Mouse (Mus musculus): ENCODE results near the gene Ilk. TPM values are rescaled to one million over a fixed set of nuclear protein-coding genes. Genes with fewer than 3 reads are reported as not detected.

The Ilk gene
- 417 and 433 TPM in 2 replicates for polyA plus RNA-seq (2015; fragmentation: Nextera tagmentation; extraction: Ambion mirVana)

DNA sequence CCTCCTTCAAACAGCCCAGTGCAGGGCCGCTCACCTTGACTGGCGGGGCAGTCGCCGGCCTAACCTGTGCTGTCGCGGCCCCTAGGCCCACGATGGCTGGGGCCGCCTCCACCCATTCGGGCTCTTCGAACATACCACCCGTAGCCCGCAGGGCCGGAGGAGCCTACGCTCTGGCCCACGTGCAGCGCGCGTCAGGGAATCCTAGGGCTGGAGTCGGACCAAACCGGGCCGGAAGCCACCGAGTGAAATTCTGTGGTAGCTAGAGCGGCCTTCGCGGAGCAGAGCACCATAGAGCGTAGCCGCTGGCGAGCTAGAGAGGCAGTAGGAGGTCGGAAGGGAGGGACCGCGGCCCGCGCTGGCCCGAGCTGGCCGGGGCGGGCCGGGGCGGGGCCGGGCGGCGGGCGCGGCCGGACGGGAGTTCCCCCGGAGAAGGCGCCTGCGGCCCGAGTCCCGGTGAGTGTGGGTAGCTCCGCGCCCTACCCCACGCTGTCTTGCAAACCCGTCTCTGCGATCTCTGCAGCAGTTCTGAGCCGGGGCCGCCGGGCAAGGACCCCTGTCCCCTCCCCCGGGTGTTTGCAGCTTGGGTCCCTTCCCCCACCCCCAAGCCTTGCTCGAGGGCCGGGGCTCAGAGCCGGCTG is at the start of gene Ilk:
Ilk (plus strand) TSS at position 329 of the 638 bp plus-strand sequence.
- Histone ChIP-seq H3K4me2 (ENCODE audit: low read depth, low read length) (peak within 1 kb of the TSS; percentile 73), H3K9me3 (replicated peaks; ENCODE audit: control insufficient read depth, low read length) (no peaks in the 10 kb centered on the region), H3K4me1 (ENCODE audit: control insufficient read depth, insufficient read depth, low read length) (peaks cover 24% of the 10 kb centered on the region), H3K4me3 (replicated peaks; ENCODE audit: low read length) (peak within 1 kb of the TSS; percentile 93), H3K27ac (ENCODE audit: low read length) (peak within 1 kb of the TSS; percentile 95), H3K9ac (ENCODE audit: low read length) (peak within 1 kb of the TSS; percentile 95), H3K27me3 (ENCODE audit: control insufficient read depth, insufficient read depth, low read length) (no peaks in the 10 kb centered on the region), H3K36me3 (ENCODE audit: control insufficient read depth, insufficient read depth, low read length) (peaks cover 34% of the 10 kb centered on the region)
- WGBS, result under 1% methylated on average over 62 of the region's 62 CpGs
- ATAC-seq (ENCODE audit: insufficient read depth, low FRiP score), result peak; percentile 98

DNA sequence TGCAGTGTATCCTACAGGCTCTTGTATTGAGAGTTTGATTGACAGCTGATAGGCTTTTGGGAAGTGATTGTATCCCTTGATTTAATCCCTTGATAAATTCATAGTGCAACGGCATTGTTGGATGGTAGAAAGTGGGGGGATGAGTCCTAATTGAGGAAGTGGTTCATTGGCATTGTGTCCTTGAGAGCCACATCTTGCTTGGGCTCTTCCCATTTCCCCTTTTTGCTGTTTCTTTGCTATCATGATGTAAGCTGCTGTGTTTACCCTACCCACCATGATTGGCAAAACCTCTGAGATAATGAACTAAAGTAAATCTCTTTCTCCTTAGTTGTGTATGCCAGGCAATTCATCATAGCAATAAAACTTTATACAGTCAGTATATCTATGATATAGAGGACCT is 45.5 kb upstream of the Ilk start:
- Histone ChIP-seq H3K27ac (ENCODE audit: low read length) (no peak overlapping the region), H3K9ac (ENCODE audit: low read length) (no peak overlapping the region), H3K4me3 (replicated peaks; ENCODE audit: low read length) (no peak overlapping the region), H3K4me2 (ENCODE audit: low read depth, low read length) (no peak overlapping the region), H3K36me3 (ENCODE audit: control insufficient read depth, insufficient read depth, low read length) (no peaks in the 10 kb centered on the region), H3K27me3 (ENCODE audit: control insufficient read depth, insufficient read depth, low read length) (no peaks in the 10 kb centered on the region), H3K4me1 (ENCODE audit: control insufficient read depth, insufficient read depth, low read length) (no peaks in the 10 kb centered on the region), H3K9me3 (replicated peaks; ENCODE audit: control insufficient read depth, low read length) (no peaks in the 10 kb centered on the region)
- ATAC-seq (ENCODE audit: insufficient read depth, low FRiP score), result no peak
- WGBS, result 57% methylated on average over 1 of the region's 1 CpGs

DNA sequence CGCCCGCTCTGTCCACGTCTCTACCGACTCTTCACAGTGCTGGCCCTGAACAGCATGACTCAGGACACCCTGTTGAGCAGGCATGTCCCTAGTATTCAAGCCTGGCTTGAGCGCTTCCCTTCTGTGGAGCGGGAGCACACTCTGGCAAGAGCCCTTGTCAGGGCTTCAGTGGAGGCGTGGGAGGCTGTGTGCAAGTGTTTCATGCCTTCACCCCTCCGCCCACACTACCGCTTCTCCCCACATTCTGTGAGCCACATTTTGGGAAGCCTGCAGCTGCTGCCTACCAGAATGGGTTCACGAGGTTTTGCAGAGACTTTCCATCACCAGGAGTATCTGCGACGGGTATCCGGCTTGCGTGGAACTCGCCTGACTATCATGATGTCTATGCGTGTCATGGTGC is 33.2 kb upstream of the Ilk start:
- Histone ChIP-seq H3K36me3 (ENCODE audit: control insufficient read depth, insufficient read depth, low read length) (no peaks in the 10 kb centered on the region), H3K27me3 (ENCODE audit: control insufficient read depth, insufficient read depth, low read length) (no peaks in the 10 kb centered on the region), H3K9ac (ENCODE audit: low read length) (no peak overlapping the region), H3K4me3 (replicated peaks; ENCODE audit: low read length) (no peak overlapping the region), H3K4me2 (ENCODE audit: low read depth, low read length) (no peak overlapping the region), H3K27ac (ENCODE audit: low read length) (no peak overlapping the region), H3K9me3 (replicated peaks; ENCODE audit: control insufficient read depth, low read length) (no peaks in the 10 kb centered on the region), H3K4me1 (ENCODE audit: control insufficient read depth, insufficient read depth, low read length) (no peaks in the 10 kb centered on the region)
- 82% methylated on average over 16 of the region's 16 CpGs for WGBS
- no peak for ATAC-seq (ENCODE audit: insufficient read depth, low FRiP score)

DNA sequence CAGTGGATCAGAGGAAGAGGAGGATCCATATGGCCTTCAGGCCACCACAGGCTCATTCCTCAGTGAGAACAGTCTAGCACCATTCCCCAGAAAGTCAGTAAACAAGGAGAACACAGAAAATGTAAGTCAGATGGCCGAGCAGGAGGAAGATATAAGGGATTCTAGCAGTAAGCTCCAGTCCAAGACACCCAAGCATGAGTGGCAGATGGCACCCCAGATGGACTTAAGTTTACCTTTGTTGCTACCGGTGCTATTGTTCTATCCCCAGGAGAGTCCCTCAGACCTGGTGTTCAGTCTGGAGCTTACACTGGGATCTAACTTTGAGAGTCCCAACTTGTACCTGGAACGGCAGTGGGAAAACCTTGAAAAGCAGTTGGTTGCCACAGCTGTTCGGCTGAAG is 32.6 kb upstream of the Ilk start:
- Histone ChIP-seq H3K4me3 (replicated peaks; ENCODE audit: low read length) (no peak overlapping the region), H3K4me2 (ENCODE audit: low read depth, low read length) (no peak overlapping the region), H3K4me1 (ENCODE audit: control insufficient read depth, insufficient read depth, low read length) (no peaks in the 10 kb centered on the region), H3K36me3 (ENCODE audit: control insufficient read depth, insufficient read depth, low read length) (no peaks in the 10 kb centered on the region), H3K27ac (ENCODE audit: low read length) (no peak overlapping the region), H3K9ac (ENCODE audit: low read length) (no peak overlapping the region), H3K27me3 (ENCODE audit: control insufficient read depth, insufficient read depth, low read length) (no peaks in the 10 kb centered on the region), H3K9me3 (replicated peaks; ENCODE audit: control insufficient read depth, low read length) (no peaks in the 10 kb centered on the region)
- WGBS, result 86% methylated on average over 4 of the region's 4 CpGs
- no peak for ATAC-seq (ENCODE audit: insufficient read depth, low FRiP score)

DNA sequence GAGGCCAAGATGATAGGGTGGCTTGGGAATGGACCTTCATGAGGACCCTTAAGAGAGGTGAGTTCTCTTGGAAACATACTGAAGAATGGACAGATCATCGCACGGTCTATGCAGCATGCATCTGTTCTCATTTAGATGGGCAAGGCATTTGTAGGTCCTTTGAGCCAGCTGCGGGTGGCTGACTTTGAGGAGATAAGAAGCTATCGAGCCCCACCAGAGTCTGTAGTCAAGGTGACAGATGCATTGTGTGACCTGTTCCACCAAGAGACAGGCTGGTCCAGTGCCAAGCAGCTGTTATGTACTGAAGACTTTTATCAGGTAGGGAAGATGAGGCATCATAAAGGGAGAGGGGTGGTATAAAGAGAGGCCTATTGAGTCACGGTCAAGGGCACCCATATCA is 27.7 kb upstream of the Ilk start:
- no peak overlapping the region for H3K4me2 ChIP-seq (ENCODE audit: low read depth, low read length)
- no peaks in the 10 kb centered on the region for H3K9me3 ChIP-seq (replicated peaks; ENCODE audit: control insufficient read depth, low read length)
- H3K27me3 ChIP-seq (ENCODE audit: control insufficient read depth, insufficient read depth, low read length), result no peaks in the 10 kb centered on the region
- H3K36me3 ChIP-seq (ENCODE audit: control insufficient read depth, insufficient read depth, low read length), result no peaks in the 10 kb centered on the region
- H3K9ac ChIP-seq (ENCODE audit: low read length), result no peak overlapping the region
- no peaks in the 10 kb centered on the region for H3K4me1 ChIP-seq (ENCODE audit: control insufficient read depth, insufficient read depth, low read length)
- WGBS, result 90% methylated on average over 5 of the region's 5 CpGs
- no peak overlapping the region for H3K4me3 ChIP-seq (replicated peaks; ENCODE audit: low read length)
- no peak for ATAC-seq (ENCODE audit: insufficient read depth, low FRiP score)
- no peak overlapping the region for H3K27ac ChIP-seq (ENCODE audit: low read length)

DNA sequence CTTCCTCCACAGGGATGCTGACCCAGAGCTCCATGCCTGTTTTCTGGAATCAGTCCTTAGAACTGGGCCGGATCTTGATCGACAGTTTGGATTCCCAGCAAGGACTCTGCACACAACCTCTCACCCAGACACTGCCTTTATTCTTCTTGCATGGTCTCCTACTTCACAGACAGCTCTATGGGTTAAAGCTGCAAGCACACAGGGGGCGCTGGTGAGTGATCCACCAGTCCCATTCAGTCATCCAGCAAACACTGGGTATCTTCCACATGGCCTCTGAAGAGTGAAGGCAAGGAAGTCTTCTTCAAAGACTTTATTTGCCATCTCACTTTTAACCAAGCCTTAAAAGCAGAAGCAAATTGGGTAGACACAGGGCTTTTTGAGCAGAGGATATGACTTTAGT is 21.0 kb upstream of the Ilk start:
- H3K36me3 ChIP-seq (ENCODE audit: control insufficient read depth, insufficient read depth, low read length), result no peaks in the 10 kb centered on the region

DNA sequence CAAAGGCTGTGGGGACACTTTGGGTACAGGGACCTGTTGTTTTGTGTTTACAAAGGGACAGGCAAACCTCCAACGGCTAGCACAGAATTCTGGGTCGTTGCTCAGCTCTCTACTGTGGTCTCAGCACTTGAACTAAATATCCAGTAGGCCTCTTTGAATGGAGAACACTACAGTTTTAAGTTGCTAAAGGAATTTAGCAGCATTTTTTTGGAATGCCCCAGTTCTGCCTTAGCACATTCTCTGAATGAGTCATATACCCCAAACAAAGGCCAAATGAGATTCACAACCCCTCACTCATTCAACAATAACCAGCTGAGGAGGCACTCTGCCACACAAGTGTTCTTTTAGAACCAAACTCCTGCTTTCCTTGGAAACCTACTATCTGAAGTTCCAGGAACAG is 14.5 kb upstream of the Ilk start:
- H3K27ac ChIP-seq (ENCODE audit: low read length), result no peak overlapping the region
- H3K36me3 ChIP-seq (ENCODE audit: control insufficient read depth, insufficient read depth, low read length), result no peaks in the 10 kb centered on the region
- no peak overlapping the region for H3K4me3 ChIP-seq (replicated peaks; ENCODE audit: low read length)
- H3K9ac ChIP-seq (ENCODE audit: low read length), result no peak overlapping the region
- no peak for ATAC-seq (ENCODE audit: insufficient read depth, low FRiP score)
- no peak overlapping the region for H3K4me2 ChIP-seq (ENCODE audit: low read depth, low read length)
- H3K4me1 ChIP-seq (ENCODE audit: control insufficient read depth, insufficient read depth, low read length), result no peaks in the 10 kb centered on the region
- 73% methylated on average over 2 of the region's 2 CpGs for whole genome bisulfite sequencing
- H3K9me3 ChIP-seq (replicated peaks; ENCODE audit: control insufficient read depth, low read length), result no peaks in the 10 kb centered on the region
- no peaks in the 10 kb centered on the region for H3K27me3 ChIP-seq (ENCODE audit: control insufficient read depth, insufficient read depth, low read length)

More for the DNA sequence above, 21.0 kb upstream of the Ilk start:
- ATAC-seq (ENCODE audit: insufficient read depth, low FRiP score), result no peak
- Histone ChIP-seq H3K27me3 (ENCODE audit: control insufficient read depth, insufficient read depth, low read length) (no peaks in the 10 kb centered on the region), H3K4me2 (ENCODE audit: low read depth, low read length) (no peak overlapping the region), H3K4me3 (replicated peaks; ENCODE audit: low read length) (no peak overlapping the region), H3K9ac (ENCODE audit: low read length) (no peak overlapping the region), H3K27ac (ENCODE audit: low read length) (no peak overlapping the region), H3K4me1 (ENCODE audit: control insufficient read depth, insufficient read depth, low read length) (no peaks in the 10 kb centered on the region), H3K9me3 (replicated peaks; ENCODE audit: control insufficient read depth, low read length) (no peaks in the 10 kb centered on the region)
- WGBS, result 61% methylated on average over 3 of the region's 3 CpGs

DNA sequence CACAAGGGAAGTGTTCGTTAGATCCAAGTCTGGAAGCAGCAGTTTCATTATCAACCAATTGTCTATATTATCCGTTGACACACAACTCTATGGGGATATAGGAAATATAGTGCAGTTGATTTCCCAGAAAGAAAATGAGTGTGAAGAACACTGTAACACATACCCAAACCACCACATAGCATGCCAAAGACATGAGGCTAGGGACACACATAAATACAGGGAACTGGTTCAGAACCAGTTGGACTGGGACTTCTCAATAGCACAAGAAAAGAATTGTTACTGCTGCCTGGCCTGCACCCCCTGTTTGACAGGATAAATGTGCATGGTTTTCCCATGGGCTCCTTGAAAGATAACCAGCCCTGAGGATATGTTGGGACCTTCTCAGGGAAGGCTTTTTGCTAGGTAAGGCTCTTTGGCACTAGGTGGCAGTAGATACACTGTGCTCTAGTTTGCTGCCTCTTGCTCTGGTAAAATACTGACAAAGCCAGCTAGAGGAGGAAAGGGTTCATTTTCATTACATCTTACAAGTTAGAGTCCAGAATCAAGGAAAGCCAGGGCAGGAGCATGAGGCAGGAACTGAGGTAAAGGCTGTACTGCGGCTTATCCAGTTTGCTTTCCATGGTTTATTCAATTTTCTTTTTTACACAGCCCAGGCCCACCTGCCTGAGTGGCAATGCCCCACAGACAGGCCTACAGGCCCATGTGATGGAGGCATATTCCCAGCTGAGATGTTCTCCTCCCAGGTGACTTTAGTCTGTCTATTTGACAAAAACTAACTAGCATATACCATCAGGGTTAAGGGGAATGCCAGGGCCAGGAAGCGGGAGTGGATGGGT is 10.0 kb upstream of the Ilk start:
- Histone ChIP-seq H3K4me2 (ENCODE audit: low read depth, low read length) (no peak overlapping the region), H3K27ac (ENCODE audit: low read length) (no peak overlapping the region), H3K9me3 (replicated peaks; ENCODE audit: control insufficient read depth, low read length) (no peaks in the 10 kb centered on the region), H3K36me3 (ENCODE audit: control insufficient read depth, insufficient read depth, low read length) (0 out of 2 replicates have a peak, but pooled peaks cover under 1% of the 10 kb centered on the region), H3K27me3 (ENCODE audit: control insufficient read depth, insufficient read depth, low read length) (no peaks in the 10 kb centered on the region), H3K4me1 (ENCODE audit: control insufficient read depth, insufficient read depth, low read length) (no peaks in the 10 kb centered on the region), H3K4me3 (replicated peaks; ENCODE audit: low read length) (no peak overlapping the region), H3K9ac (ENCODE audit: low read length) (no peak overlapping the region; the same call in 1 of the 2 replicates)
- WGBS, result 86% methylated on average over 4 of the region's 4 CpGs
- ATAC-seq (ENCODE audit: insufficient read depth, low FRiP score), result peak; percentile 71; the same call in 1 of the 2 replicates

DNA sequence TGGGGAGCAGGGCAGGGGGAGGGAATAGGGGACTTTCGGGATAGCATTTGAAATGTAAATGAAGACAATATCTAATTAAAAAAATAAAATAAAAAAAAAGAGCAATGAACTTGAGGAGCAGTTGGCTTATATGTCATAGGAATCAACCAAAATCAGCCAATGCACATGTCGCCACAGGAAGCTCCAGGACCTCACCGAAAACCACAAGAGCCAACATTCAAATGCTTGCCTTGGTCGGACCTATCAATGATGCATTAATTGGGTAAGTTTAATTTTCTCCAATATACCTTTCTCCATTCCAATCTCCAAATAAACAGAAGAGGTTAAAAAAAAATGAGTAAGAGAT is 9.4 kb upstream of the Ilk start:
- Histone ChIP-seq H3K4me3 (replicated peaks; ENCODE audit: low read length) (no peak overlapping the region), H3K9me3 (replicated peaks; ENCODE audit: control insufficient read depth, low read length) (no peaks in the 10 kb centered on the region), H3K4me2 (ENCODE audit: low read depth, low read length) (no peak overlapping the region), H3K27ac (ENCODE audit: low read length) (no peak overlapping the region), H3K36me3 (ENCODE audit: control insufficient read depth, insufficient read depth, low read length) (0 out of 2 replicates have a peak, but pooled peaks cover 4% of the 10 kb centered on the region), H3K9ac (ENCODE audit: low read length) (no peak overlapping the region; the same call in 1 of the 2 replicates), H3K27me3 (ENCODE audit: control insufficient read depth, insufficient read depth, low read length) (no peaks in the 10 kb centered on the region), H3K4me1 (ENCODE audit: control insufficient read depth, insufficient read depth, low read length) (no peaks in the 10 kb centered on the region)
- ATAC-seq (ENCODE audit: insufficient read depth, low FRiP score), result no peak
- 95% methylated on average over 4 of the region's 4 CpGs for WGBS
